18 mouse cellular contexts compared by ENCODE assay signal in genomic region chr2:93807440-93807839, GRCm38 (mm10).
"Had no signal": no experiment of that assay in that cellular context is flagged by ENCODE, and none has a peak within 500 bp of the region (broad histone marks: within the 10 kb centered on the region; RNA-seq: fewer than 3 reads in every experiment).

No protein-coding gene starts in this region.

- DNase-seq: lung, embryonic 14.5 days; lung, postnatal 10 days; lung, postnatal 4 days; midbrain, embryonic 14.5 days; retina, postnatal 1 day; right cerebral cortex, adult 18-20 months; right cerebral cortex, postnatal 25 days; right cerebral cortex, postnatal 4 days; spleen, adult 18-20 months; thymus, adult 18-20 months; thymus, postnatal 14 days; thymus, postnatal 36 days had no signal

- H3K27ac ChIP-seq: midbrain, embryonic 10.5 days; midbrain, embryonic 12.5 days; neural tube, embryonic 13.5 days; neural tube, embryonic 15.5 days had no signal

- ATAC-seq: midbrain, embryonic 16.5 days had no signal

- H3K4me3 ChIP-seq: midbrain, embryonic 10.5 days; midbrain, embryonic 12.5 days; myocyte; neural tube, embryonic 13.5 days; neural tube, embryonic 15.5 days had no signal
